Mouse (Mus musculus) midbrain, embryonic 10.5 days (tissue): ENCODE measurements around the gene Nectin1. TPM values are rescaled to one million over a fixed set of nuclear protein-coding genes. Genes with fewer than 3 reads are reported as not detected.

Experiments used
- DNase-seq: peaks from one replicate; pipeline ENCODE4 v3.0.0-alpha.2; 2017; ENCODE audit warnings: low spot score
- H3K27ac ChIP-seq: fragments of 300-500 bp; sonication (generic); replicated peaks from 2 replicates; pipeline ENCODE4 v1.5.1; 2016; ENCODE audit warnings: mild to moderate bottlenecking
- H3K27me3 ChIP-seq: fragments of 300-500 bp; sonication (generic); 2 replicates; pipeline ENCODE4 v1.6.1; 2016; ENCODE audit warnings: low read depth, mild to moderate bottlenecking; ENCODE audit not compliant: poor library complexity, severe bottlenecking
- H3K36me3 ChIP-seq: fragments of 300-500 bp; sonication (generic); 2 replicates; pipeline ENCODE4 v1.6.1; 2016; ENCODE audit warnings: mild to moderate bottlenecking, moderate library complexity
- H3K4me1 ChIP-seq: fragments of 300-500 bp; sonication (generic); 2 replicates; pipeline ENCODE4 v1.6.1; 2016
- H3K4me3 ChIP-seq: fragments of 300-500 bp; sonication (generic); 2 replicates; pipeline ENCODE4 v1.5.1; 2016; ENCODE audit warnings: mild to moderate bottlenecking, moderate library complexity
- H3K9me3 ChIP-seq: fragments of 300-500 bp; sonication (generic); replicated peaks from 2 replicates; pipeline ENCODE4 v1.6.1; 2016; ENCODE audit warnings: mild to moderate bottlenecking
- WGBS: fragments of 180-500 bp; shearing (Covaris S2); methylation state at CpG from one replicate; pipeline ENCODE4 v1.1.7; 2016; 5-methylcytosine and 5-hydroxymethylcytosine counted together
- polyA plus RNA-seq: library from polyadenylated mRNA; unstranded; fragments of >200 nt; fragmentation: Nextera tagmentation; extraction: Ambion mirVana; gene quantifications from 2 replicates; pipeline ENCODE4 v1.2.1, GENCODE M21; 2016

The Nectin1 gene
- polyA plus RNA-seq, 1 experiment from 2014 or later, result 7.3 TPM

- no peak for DNase-seq
- Histone ChIP-seq H3K27ac (no peak overlapping the region), H3K36me3 (peaks cover 2% of the 10 kb centered on the region; the same call in 1 of the 2 replicates), H3K4me3 (no peak overlapping the region), H3K4me1 (peaks cover 75% of the 10 kb centered on the region), H3K9me3 (no peaks in the 10 kb centered on the region), H3K27me3 (no peaks in the 10 kb centered on the region)
- WGBS, result 76% methylated on average over 5 of the region's 5 CpGs
These were observed 30.6 kb downstream of the Nectin1 start for GRCm38 (mm10) chr9:43774427-43774826.

GRCm38 (mm10) chr9:43776231-43776630 is 32.4 kb downstream of the Nectin1 start:
- H3K27ac ChIP-seq, result peak overlapping the region; percentile 57; the same call in 1 of the 2 replicates
- H3K4me1 ChIP-seq, result peaks cover 67% of the 10 kb centered on the region
- no peaks in the 10 kb centered on the region for H3K27me3 ChIP-seq
- 83% methylated on average over 3 of the region's 3 CpGs for WGBS
- no peak for DNase-seq
- no peaks in the 10 kb centered on the region for H3K9me3 ChIP-seq
- H3K36me3 ChIP-seq, result peaks cover 2% of the 10 kb centered on the region; the same call in 1 of the 2 replicates
- no peak overlapping the region for H3K4me3 ChIP-seq

GRCm38 (mm10) chr9:43777362-43778360 is 33.9 kb downstream of the Nectin1 start:
- Histone ChIP-seq H3K4me1 (peaks cover 72% of the 10 kb centered on the region), H3K4me3 (no peak overlapping the region), H3K9me3 (no peaks in the 10 kb centered on the region), H3K27ac (peak overlapping the region; percentile 61), H3K36me3 (0 out of 2 replicates have a peak, but pooled peaks cover 2% of the 10 kb centered on the region), H3K27me3 (no peaks in the 10 kb centered on the region)
- no peak for DNase-seq
- WGBS, result 90% methylated on average over 16 of the region's 16 CpGs

- H3K27ac ChIP-seq, result peak overlapping the region; percentile 35
- no peaks in the 10 kb centered on the region for H3K9me3 ChIP-seq
- 42% methylated on average over 8 of the region's 8 CpGs for WGBS
- H3K36me3 ChIP-seq, result no peaks in the 10 kb centered on the region
- peaks cover 76% of the 10 kb centered on the region for H3K4me1 ChIP-seq
- no peaks in the 10 kb centered on the region for H3K27me3 ChIP-seq
- no peak for DNase-seq
- H3K4me3 ChIP-seq, result no peak overlapping the region
These were observed 37.1 kb downstream of the Nectin1 start for GRCm38 (mm10) chr9:43780883-43781282.

- Histone ChIP-seq H3K4me3 (no peak overlapping the region), H3K27me3 (no peaks in the 10 kb centered on the region), H3K27ac (no peak overlapping the region), H3K4me1 (peaks cover 71% of the 10 kb centered on the region), H3K36me3 (no peaks in the 10 kb centered on the region), H3K9me3 (no peaks in the 10 kb centered on the region)
- DNase-seq, result no peak
- WGBS, result 75% methylated on average over 5 of the region's 5 CpGs
These were observed 38.6 kb downstream of the Nectin1 start for GRCm38 (mm10) chr9:43782401-43782800.

GRCm38 (mm10) chr9:43783959-43784358 is 40.2 kb downstream of the Nectin1 start:
- Histone ChIP-seq H3K4me3 (no peak overlapping the region), H3K27me3 (no peaks in the 10 kb centered on the region), H3K4me1 (peaks cover 70% of the 10 kb centered on the region), H3K27ac (peak overlapping the region; percentile 59; the same call in 1 of the 2 replicates), H3K9me3 (no peaks in the 10 kb centered on the region), H3K36me3 (no peaks in the 10 kb centered on the region)
- WGBS, result 52% methylated on average over 3 of the region's 3 CpGs
- DNase-seq, result no peak

GRCm38 (mm10) chr9:43784841-43785240 is 41.1 kb downstream of the Nectin1 start:
- Histone ChIP-seq H3K27ac (peak overlapping the region; percentile 55; the same call in 1 of the 2 replicates), H3K9me3 (no peaks in the 10 kb centered on the region), H3K4me3 (no peak overlapping the region), H3K27me3 (no peaks in the 10 kb centered on the region), H3K4me1 (peaks cover 67% of the 10 kb centered on the region), H3K36me3 (no peaks in the 10 kb centered on the region)
- DNase-seq, result no peak
- 67% methylated on average over 13 of the region's 13 CpGs for WGBS

GRCm38 (mm10) chr9:43787591-43787990 is 43.8 kb downstream of the Nectin1 start:
- Histone ChIP-seq H3K27me3 (no peaks in the 10 kb centered on the region), H3K4me3 (no peak overlapping the region), H3K9me3 (no peaks in the 10 kb centered on the region), H3K36me3 (peaks cover 20% of the 10 kb centered on the region), H3K4me1 (peaks cover 44% of the 10 kb centered on the region), H3K27ac (peak overlapping the region; percentile 42; the same call in 1 of the 2 replicates)
- no peak for DNase-seq
- 80% methylated on average over 4 of the region's 4 CpGs for WGBS

- Histone ChIP-seq H3K9me3 (no peaks in the 10 kb centered on the region), H3K4me1 (peaks cover 13% of the 10 kb centered on the region), H3K4me3 (no peak overlapping the region), H3K27me3 (no peaks in the 10 kb centered on the region), H3K27ac (no peak overlapping the region), H3K36me3 (peaks cover 70% of the 10 kb centered on the region)
- WGBS, result 87% methylated on average over 9 of the region's 9 CpGs
- DNase-seq, result no peak
These were observed 48.9 kb downstream of the Nectin1 start for GRCm38 (mm10) chr9:43792681-43793080.

GRCm38 (mm10) chr9:43793411-43793810 is 49.6 kb downstream of the Nectin1 start:
- Histone ChIP-seq H3K4me1 (peaks cover 6% of the 10 kb centered on the region), H3K27ac (no peak overlapping the region), H3K4me3 (no peak overlapping the region), H3K36me3 (peaks cover 77% of the 10 kb centered on the region), H3K9me3 (no peaks in the 10 kb centered on the region), H3K27me3 (no peaks in the 10 kb centered on the region)
- no peak for DNase-seq
- 92% methylated on average over 3 of the region's 3 CpGs for WGBS

- peaks cover 99% of the 10 kb centered on the region for H3K36me3 ChIP-seq
- WGBS, result 93% methylated on average over 3 of the region's 3 CpGs
- H3K9me3 ChIP-seq, result no peaks in the 10 kb centered on the region
- peaks cover 2% of the 10 kb centered on the region; the same call in 1 of the 2 replicates for H3K4me1 ChIP-seq
- no peak for DNase-seq
- H3K27me3 ChIP-seq, result no peaks in the 10 kb centered on the region
- H3K27ac ChIP-seq, result no peak overlapping the region
- no peak overlapping the region for H3K4me3 ChIP-seq
These were observed 52.2 kb downstream of the Nectin1 start for GRCm38 (mm10) chr9:43796031-43796430.

- no peak overlapping the region for H3K4me3 ChIP-seq
- peaks cover 95% of the 10 kb centered on the region for H3K36me3 ChIP-seq
- no peak overlapping the region for H3K27ac ChIP-seq
- H3K4me1 ChIP-seq, result peaks cover 8% of the 10 kb centered on the region
- 88% methylated on average over 11 of the region's 11 CpGs for WGBS
- no peaks in the 10 kb centered on the region for H3K27me3 ChIP-seq
- no peak for DNase-seq
- H3K9me3 ChIP-seq, result no peaks in the 10 kb centered on the region
These were observed 53.3 kb downstream of the Nectin1 start for GRCm38 (mm10) chr9:43796841-43797740.
